Mouse (Mus musculus): ENCODE results near the gene Map7d3. TPM values are rescaled to one million over a fixed set of nuclear protein-coding genes. Genes with fewer than 3 reads are reported as not detected.
A peak's percentile ranks its signal among the peaks of the same experiment; 100 is the strongest.

Gene Map7d3
- polyA plus RNA-seq (2015; fragmentation: Nextera tagmentation; extraction: Ambion mirVana), result 2.4 and 2.6 TPM in 2 replicates

GRCm38 (mm10) chrX:56821765-56822603 lies at the start of gene Map7d3:
Gene Map7d3, minus strand, starts transcription at chrX:56822326.
- Histone ChIP-seq H3K4me2 (replicated peaks; ENCODE audit: low read depth, low read length) (peak within 1 kb of the TSS; percentile 61), H3K9ac (replicated peaks; ENCODE audit: low read depth) (no peak within 1 kb of the TSS), H3K27ac (ENCODE audit: low read length) (no peak within 1 kb of the TSS), H3K4me3 (ENCODE audit: low read depth, low read length) (peak within 1 kb of the TSS; percentile 44), H3K27me3 (replicated peaks; ENCODE audit: insufficient read depth, low read length) (no peaks in the 10 kb centered on the region), H3K36me3 (ENCODE audit: insufficient read depth, low read length) (no peaks in the 10 kb centered on the region), H3K9me3 (ENCODE audit: low read length) (no peaks in the 10 kb centered on the region), H3K4me1 (ENCODE audit: insufficient read depth, low read depth, low read length) (no peaks in the 10 kb centered on the region)
- DNase-seq (ENCODE audit: low spot score) (peak; percentile 29), ATAC-seq (peak; percentile 57)
- 15% methylated on average over 33 of the region's 35 CpGs for WGBS
- no peak for TF ChIP-seq CTCF (IDR thresholded peaks at IDR 0.05)
- no peak for TF ChIP-seq EP300 (IDR thresholded peaks at IDR 0.05)

GRCm38 (mm10) chrX:56869863-56870262 lies 47.7 kb upstream of the Map7d3 start, which contains the start of gene Adgrg4:
Gene Adgrg4, plus strand, starts transcription at chrX:56870163.
- Histone ChIP-seq H3K27me3 (replicated peaks; ENCODE audit: insufficient read depth, low read length) (no peaks in the 10 kb centered on the region), H3K4me3 (ENCODE audit: low read depth, low read length) (no peak within 1 kb of the TSS), H3K4me1 (ENCODE audit: insufficient read depth, low read depth, low read length) (no peaks in the 10 kb centered on the region), H3K4me2 (replicated peaks; ENCODE audit: low read depth, low read length) (no peak within 1 kb of the TSS), H3K27ac (ENCODE audit: low read length) (no peak within 1 kb of the TSS), H3K9me3 (ENCODE audit: low read length) (no peaks in the 10 kb centered on the region), H3K9ac (replicated peaks; ENCODE audit: low read depth) (no peak within 1 kb of the TSS), H3K36me3 (ENCODE audit: insufficient read depth, low read length) (no peaks in the 10 kb centered on the region)
- no peak for ATAC-seq
- DNase-seq (ENCODE audit: low spot score), result no peak
- WGBS, result 79% methylated on average over 2 of the region's 2 CpGs
- TF ChIP-seq CTCF (IDR thresholded peaks at IDR 0.05) (no peak), EP300 (IDR thresholded peaks at IDR 0.05) (no peak)

DNA sequence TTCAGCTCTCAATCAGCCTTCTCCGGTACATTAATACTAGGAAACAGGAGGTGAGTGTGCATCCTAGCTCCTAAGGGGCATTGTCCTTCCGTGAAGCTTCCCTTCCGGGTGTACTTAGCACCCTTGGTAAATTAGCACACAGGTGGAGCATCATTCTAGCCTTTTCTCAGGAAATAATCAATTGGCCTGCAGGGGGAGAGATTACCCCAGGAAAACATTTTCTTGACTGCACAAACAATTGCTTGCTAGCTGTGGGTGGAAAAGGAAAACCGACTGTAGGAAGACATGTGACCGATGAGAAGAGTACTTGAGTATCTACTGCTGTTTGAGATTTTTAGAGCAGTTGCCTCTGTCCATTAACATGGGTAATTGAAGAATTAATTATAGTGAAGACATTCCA lies 19.1 kb upstream of the Map7d3 start:
- Histone ChIP-seq H3K4me3 (ENCODE audit: low read depth, low read length) (no peak overlapping the region), H3K4me2 (replicated peaks; ENCODE audit: low read depth, low read length) (no peak overlapping the region), H3K9ac (replicated peaks; ENCODE audit: low read depth) (no peak overlapping the region), H3K36me3 (ENCODE audit: insufficient read depth, low read length) (no peaks in the 10 kb centered on the region), H3K9me3 (ENCODE audit: low read length) (no peaks in the 10 kb centered on the region), H3K27me3 (replicated peaks; ENCODE audit: insufficient read depth, low read length) (no peaks in the 10 kb centered on the region), H3K4me1 (ENCODE audit: insufficient read depth, low read depth, low read length) (no peaks in the 10 kb centered on the region), H3K27ac (ENCODE audit: low read length) (no peak overlapping the region)
- TF ChIP-seq EP300 (IDR thresholded peaks at IDR 0.05) (no peak), CTCF (IDR thresholded peaks at IDR 0.05) (peak; percentile 17)
- peak; percentile 7 for DNase-seq (ENCODE audit: low spot score)
- no peak for ATAC-seq
- 55% methylated on average over 5 of the region's 5 CpGs for WGBS

GRCm38 (mm10) chrX:56839369-56839768 lies 17.2 kb upstream of the Map7d3 start:
- no peak for TF ChIP-seq EP300 (IDR thresholded peaks at IDR 0.05)
- TF ChIP-seq CTCF (IDR thresholded peaks at IDR 0.05), result peak; percentile 74
- ATAC-seq, result no peak
- DNase-seq (ENCODE audit: low spot score), result peak; percentile 26
- Histone ChIP-seq H3K9me3 (ENCODE audit: low read length) (no peaks in the 10 kb centered on the region), H3K4me1 (ENCODE audit: insufficient read depth, low read depth, low read length) (no peaks in the 10 kb centered on the region), H3K9ac (replicated peaks; ENCODE audit: low read depth) (no peak overlapping the region), H3K4me3 (ENCODE audit: low read depth, low read length) (no peak overlapping the region), H3K27ac (ENCODE audit: low read length) (no peak overlapping the region), H3K27me3 (replicated peaks; ENCODE audit: insufficient read depth, low read length) (no peaks in the 10 kb centered on the region), H3K4me2 (replicated peaks; ENCODE audit: low read depth, low read length) (no peak overlapping the region), H3K36me3 (ENCODE audit: insufficient read depth, low read length) (no peaks in the 10 kb centered on the region)

GRCm38 (mm10) chrX:56835842-56836241 lies 13.7 kb upstream of the Map7d3 start:
- ATAC-seq (no peak), DNase-seq (ENCODE audit: low spot score) (no peak)
- Histone ChIP-seq H3K27me3 (replicated peaks; ENCODE audit: insufficient read depth, low read length) (no peaks in the 10 kb centered on the region), H3K27ac (ENCODE audit: low read length) (no peak overlapping the region), H3K9ac (replicated peaks; ENCODE audit: low read depth) (no peak overlapping the region), H3K36me3 (ENCODE audit: insufficient read depth, low read length) (no peaks in the 10 kb centered on the region), H3K4me1 (ENCODE audit: insufficient read depth, low read depth, low read length) (no peaks in the 10 kb centered on the region), H3K4me2 (replicated peaks; ENCODE audit: low read depth, low read length) (no peak overlapping the region), H3K9me3 (ENCODE audit: low read length) (no peaks in the 10 kb centered on the region), H3K4me3 (ENCODE audit: low read depth, low read length) (no peak overlapping the region)
- TF ChIP-seq CTCF (IDR thresholded peaks at IDR 0.05), result no peak
- no peak for TF ChIP-seq EP300 (IDR thresholded peaks at IDR 0.05)
- WGBS, result 69% methylated on average over 6 of the region's 6 CpGs

GRCm38 (mm10) chrX:56827492-56827891 lies 5.4 kb upstream of the Map7d3 start:
- no peaks in the 10 kb centered on the region for H3K9me3 ChIP-seq (ENCODE audit: low read length)
- no peak for DNase-seq (ENCODE audit: low spot score)
- no peak overlapping the region for H3K27ac ChIP-seq (ENCODE audit: low read length)
- ATAC-seq, result no peak
- no peaks in the 10 kb centered on the region for H3K27me3 ChIP-seq (replicated peaks; ENCODE audit: insufficient read depth, low read length)
- no peak for TF ChIP-seq EP300 (IDR thresholded peaks at IDR 0.05)
- no peak for TF ChIP-seq CTCF (IDR thresholded peaks at IDR 0.05)
- H3K4me3 ChIP-seq (ENCODE audit: low read depth, low read length), result no peak overlapping the region
- 56% methylated on average over 6 of the region's 6 CpGs for WGBS
- H3K4me2 ChIP-seq (replicated peaks; ENCODE audit: low read depth, low read length), result no peak overlapping the region
- no peak overlapping the region for H3K9ac ChIP-seq (replicated peaks; ENCODE audit: low read depth)
- no peaks in the 10 kb centered on the region for H3K36me3 ChIP-seq (ENCODE audit: insufficient read depth, low read length)
- H3K4me1 ChIP-seq (ENCODE audit: insufficient read depth, low read depth, low read length), result no peaks in the 10 kb centered on the region

Data from lung, postnatal 0 days (tissue).